Mouse (Mus musculus) neural tube, embryonic 10.5 days (tissue): Measurements from ENCODE around the gene Kif2c.
A peak's percentile ranks its signal among the peaks of the same experiment; 100 is the strongest.
"Not testable (repeated sequence)": the region's sequence is repeated elsewhere in the genome, so short reads cannot be mapped to it uniquely, and the experiment has no call there.

Source experiments
- DNase-seq: peaks from one replicate; pipeline ENCODE4 v3.0.0-alpha.2; 2017; ENCODE audit warnings: low spot score; ENCODE audit errors: extremely low spot score

The Kif2c gene

GRCm38 (mm10) chr4:117189382-117189855, 7.0 kb upstream of the Kif2c start:
- DNase-seq: peak; percentile 81

GRCm38 (mm10) chr4:117188969-117189368, 6.5 kb upstream of the Kif2c start:
- no peak for DNase-seq

- DNase-seq: not testable (repeated sequence)
Observed at GRCm38 (mm10) chr4:117182759-117183096, 289 bp upstream of the Kif2c start.

- no peak for DNase-seq
Observed at GRCm38 (mm10) chr4:117169936-117170335, 12.5 kb downstream of the Kif2c start.

GRCm38 (mm10) chr4:117161183-117161582, 21.3 kb downstream of the Kif2c start:
- no peak for DNase-seq

GRCm38 (mm10) chr4:117159666-117160065, 22.8 kb downstream of the Kif2c start:
- DNase-seq: no peak

- no peak for DNase-seq
Observed at GRCm38 (mm10) chr4:117156372-117156771, 26.1 kb downstream of the Kif2c start.

- DNase-seq: peak; percentile 92
Observed at GRCm38 (mm10) chr4:117155792-117156355, 26.6 kb downstream of the Kif2c start, which contains the start of gene Rps8. Gene Rps8 (minus strand): TSS chr4:117156243.

GRCm38 (mm10) chr4:117155020-117155791, 27.2 kb downstream of the Kif2c start:
- DNase-seq: no peak

- no peak for DNase-seq
Observed at GRCm38 (mm10) chr4:117152714-117153113, 29.7 kb downstream of the Kif2c start.

GRCm38 (mm10) chr4:117151416-117151815, 31.0 kb downstream of the Kif2c start:
- DNase-seq: no peak

GRCm38 (mm10) chr4:117150212-117150733, 32.2 kb downstream of the Kif2c start:
- no peak for DNase-seq

GRCm38 (mm10) chr4:117149291-117150211, 32.9 kb downstream of the Kif2c start:
- peak; percentile 39 for DNase-seq

GRCm38 (mm10) chr4:117148815-117149214, 33.6 kb downstream of the Kif2c start:
- DNase-seq: no peak

- DNase-seq: no peak
Observed at GRCm38 (mm10) chr4:117148047-117148713, 34.3 kb downstream of the Kif2c start.

GRCm38 (mm10) chr4:117146176-117146575, 36.3 kb downstream of the Kif2c start:
- peak; percentile 86 for DNase-seq

- no peak for DNase-seq
Observed at GRCm38 (mm10) chr4:117145248-117145647, 37.2 kb downstream of the Kif2c start.

GRCm38 (mm10) chr4:117143023-117143422, 39.4 kb downstream of the Kif2c start:
- DNase-seq: no peak

GRCm38 (mm10) chr4:117140613-117141012, 41.8 kb downstream of the Kif2c start:
- no peak for DNase-seq

- DNase-seq: no peak
Observed at GRCm38 (mm10) chr4:117139217-117139612, 43.2 kb downstream of the Kif2c start.
